Mouse (Mus musculus) MEL (cell line): ENCODE data around the gene Lrfn4. TPM values are rescaled to one million over a fixed set of nuclear protein-coding genes. Genes with fewer than 3 reads are reported as not detected.

ENCODE experiments used
- DNase-seq: peaks from one replicate; pipeline ENCODE4 v3.0.0; 2011; ENCODE audit warnings: low read depth, low spot score
- H3K27ac ChIP-seq: 2 replicates; pipeline ENCODE4 v1.5.1; 2012; ENCODE audit warnings: low read depth, mild to moderate bottlenecking, control low read depth, low read length, moderate library complexity; ENCODE audit not compliant: control insufficient read depth
- H3K27me3 ChIP-seq, 2 experiments: fragments of 150-350 bp in 1 of 2; sonication (generic) in 1 of 2; 2 replicates each; pipeline ENCODE4 v1.6.1; 2012; ENCODE audit warnings: low read length in 2 of 2, mild to moderate bottlenecking in 2 of 2, improper control_type of control experiment in 1 of 2, moderate library complexity in 1 of 2; ENCODE audit not compliant: insufficient read depth in 2 of 2, control insufficient read depth in 1 of 2
- H3K36me3 ChIP-seq, 2 experiments: 2 replicates each; pipeline ENCODE4 v1.6.1; 2012 to 2014; ENCODE audit warnings: low read length in 2 of 2, improper control_type of control experiment in 1 of 2, inconsistent platforms in 1 of 2, mild to moderate bottlenecking in 1 of 2; ENCODE audit not compliant: insufficient read depth in 2 of 2, control insufficient read depth in 1 of 2
- H3K4me1 ChIP-seq, 2 experiments: fragments of 150-350 bp in 1 of 2; sonication (generic) in 1 of 2; 2 replicates each; pipeline ENCODE4 v1.6.1; 2012; ENCODE audit warnings: low read length in 2 of 2, improper control_type of control experiment in 1 of 2, mild to moderate bottlenecking in 1 of 2; ENCODE audit not compliant: insufficient read depth in 2 of 2, control insufficient read depth in 1 of 2
- H3K4me3 ChIP-seq, 2 experiments: fragments of 150-350 bp in 1 of 2; sonication (generic) in 1 of 2; 2 replicates each; pipeline ENCODE4 v1.5.1; 2012; ENCODE audit warnings: low read depth in 2 of 2, low read length in 2 of 2, mild to moderate bottlenecking in 2 of 2, moderate library complexity in 2 of 2, control low read depth in 1 of 2, improper control_type of control experiment in 1 of 2; ENCODE audit not compliant: control insufficient read depth in 1 of 2, insufficient read depth in 1 of 2
- H3K79me2 ChIP-seq: 2 replicates; pipeline ENCODE4 v1.6.1; 2012; ENCODE audit warnings: mild to moderate bottlenecking, low read length, moderate library complexity; ENCODE audit not compliant: control insufficient read depth, poor library complexity, insufficient read depth
- H3K9ac ChIP-seq: 2 replicates; pipeline ENCODE4 v1.6.1; 2012; ENCODE audit warnings: low read depth, mild to moderate bottlenecking, control low read depth, low read length, moderate library complexity; ENCODE audit not compliant: control insufficient read depth, poor library complexity, severe bottlenecking
- H3K9me3 ChIP-seq: fragments of 150-350 bp; sonication (generic); replicated peaks from 2 replicates; pipeline ENCODE4 v1.6.1; 2012; ENCODE audit warnings: mild to moderate bottlenecking, low read length, improper control_type of control experiment, moderate library complexity; ENCODE audit not compliant: insufficient read depth
- BHLHE40 ChIP-seq: IDR thresholded peaks from 2 replicates; pipeline ENCODE4 v1.6.1; 2012; ENCODE audit warnings: low read depth, mild to moderate bottlenecking, inconsistent platforms, low read length, improper control_type of control experiment, borderline replicate concordance
- CHD2 ChIP-seq: IDR thresholded peaks from 2 replicates; pipeline ENCODE4 v1.6.1; 2011; ENCODE audit warnings: low read length, improper control_type of control experiment
- CTCF ChIP-seq, 3 experiments: IDR thresholded peaks in 2 of 3; conservative IDR thresholded peaks in 1 of 3; 2 replicates each; pipeline ENCODE4 v1.5.1; 2011 to 2012; ENCODE audit warnings: low read length in 3 of 3, low read depth in 2 of 3, mild to moderate bottlenecking in 2 of 3, improper control_type of control experiment in 1 of 3, inconsistent platforms in 1 of 3, mixed read lengths in 1 of 3, moderate library complexity in 1 of 3; ENCODE audit not compliant: control insufficient read depth in 1 of 3, insufficient read depth in 1 of 3, poor library complexity in 1 of 3, severe bottlenecking in 1 of 3
- EP300 ChIP-seq, 2 experiments: IDR thresholded peaks; 2 replicates each; pipeline ENCODE4 v1.6.1; 2011; ENCODE audit warnings: improper control_type of control experiment in 2 of 2, low read length in 2 of 2, low read depth in 1 of 2, mild to moderate bottlenecking in 1 of 2
- ETS1 ChIP-seq: IDR thresholded peaks from 2 replicates; pipeline ENCODE4 v1.6.1; 2012; ENCODE audit warnings: low read depth, mild to moderate bottlenecking, inconsistent platforms, low read length, improper control_type of control experiment, moderate library complexity
- GATA1 ChIP-seq: IDR thresholded peaks from 2 replicates; pipeline ENCODE4 v1.6.1; 2011; ENCODE audit warnings: low read depth, low read length, improper control_type of control experiment
- HCFC1 ChIP-seq: IDR thresholded peaks from 2 replicates; pipeline ENCODE4 v1.6.1; 2012; ENCODE audit warnings: low read depth, mild to moderate bottlenecking, inconsistent platforms, low read length, improper control_type of control experiment, moderate library complexity
- MEF2A ChIP-seq: IDR thresholded peaks from 2 replicates; pipeline ENCODE4 v1.6.1; 2014; ENCODE audit warnings: low read depth, mild to moderate bottlenecking, inconsistent platforms, low read length, improper control_type of control experiment; ENCODE audit not compliant: poor library complexity, insufficient replicate concordance, severe bottlenecking; ENCODE audit errors: extremely low read depth
- MXI1 ChIP-seq: IDR thresholded peaks from 2 replicates; pipeline ENCODE4 v1.6.1; 2011; ENCODE audit warnings: mild to moderate bottlenecking, low read depth, low read length, improper control_type of control experiment
- MYB ChIP-seq: IDR thresholded peaks from 2 replicates; pipeline ENCODE4 v1.6.1; 2011; ENCODE audit warnings: mild to moderate bottlenecking, low read depth, low read length, improper control_type of control experiment
- NELFE ChIP-seq: IDR thresholded peaks from 2 replicates; pipeline ENCODE4 v1.6.1; 2011; ENCODE audit warnings: low read depth, low read length, improper control_type of control experiment
- POLR2A ChIP-seq, 2 experiments: IDR thresholded peaks; 2 replicates each; pipeline ENCODE4 v1.6.1; 2011 to 2012; ENCODE audit warnings: low read length in 2 of 2, mild to moderate bottlenecking in 2 of 2, control low read depth in 1 of 2, improper control_type of control experiment in 1 of 2, low read depth in 1 of 2, moderate library complexity in 1 of 2; ENCODE audit not compliant: control insufficient read depth in 1 of 2, insufficient read depth in 1 of 2, poor library complexity in 1 of 2
- RCOR1 ChIP-seq: IDR thresholded peaks from 2 replicates; pipeline ENCODE4 v1.6.1; 2012; ENCODE audit warnings: low read depth, mild to moderate bottlenecking, inconsistent platforms, low read length, improper control_type of control experiment
- SIN3A ChIP-seq: IDR thresholded peaks from 2 replicates; pipeline ENCODE4 v1.6.1; 2012; ENCODE audit warnings: low read length, improper control_type of control experiment, inconsistent platforms
- TAL1 ChIP-seq: IDR thresholded peaks from 2 replicates; pipeline ENCODE4 v1.6.1; 2012; ENCODE audit warnings: mild to moderate bottlenecking, inconsistent platforms, low read length, moderate library complexity, mixed read lengths
- TBP ChIP-seq: IDR thresholded peaks from 2 replicates; pipeline ENCODE4 v1.8.0; 2011; ENCODE audit warnings: low read depth, low read length, improper control_type of control experiment
- TCF12 ChIP-seq: IDR thresholded peaks from 2 replicates; pipeline ENCODE4 v1.6.1; 2014; ENCODE audit warnings: low read depth, mild to moderate bottlenecking, inconsistent platforms, low read length, improper control_type of control experiment, moderate library complexity
- ZKSCAN1 ChIP-seq: IDR thresholded peaks from 2 replicates; pipeline ENCODE4 v1.6.1; 2012; ENCODE audit warnings: low read depth, mild to moderate bottlenecking, inconsistent platforms, low read length, improper control_type of control experiment, moderate library complexity
- ZMIZ1 ChIP-seq: IDR thresholded peaks from 2 replicates; pipeline ENCODE4 v1.6.1; 2012; ENCODE audit warnings: low read depth, mild to moderate bottlenecking, inconsistent platforms, low read length, improper control_type of control experiment, moderate library complexity
- ZNF384 ChIP-seq: IDR thresholded peaks from 2 replicates; pipeline ENCODE4 v1.6.1; 2012; ENCODE audit warnings: low read depth, mild to moderate bottlenecking, inconsistent platforms, low read length, improper control_type of control experiment
- polyA plus RNA-seq, 2 experiments: library from polyadenylated mRNA; stranded (reverse) in 1 of 2; unstranded in 1 of 2; fragments of >175 nt in 1 of 2; fragments of >200 nt in 1 of 2; gene quantifications; 2 replicates each; pipeline versions ENCODE4 v1.2.1 to v1.2.4; 2012; ENCODE audit warnings: low replicate concordance in 2 of 2, low read depth in 1 of 2; ENCODE audit not compliant: insufficient read length in 2 of 2, insufficient read depth in 1 of 2, missing spikeins in 1 of 2
- total RNA-seq: library from RNA; depleted of rRNA; stranded (reverse); fragments of 300-350 nt; gene quantifications from 2 replicates; pipeline ENCODE4 v1.2.3, GENCODE M21; 2012

The Lrfn4 gene
- total and polyA plus RNA-seq, 3 experiments: 14.0 to 17.5 TPM; not detected in 1

DNA sequence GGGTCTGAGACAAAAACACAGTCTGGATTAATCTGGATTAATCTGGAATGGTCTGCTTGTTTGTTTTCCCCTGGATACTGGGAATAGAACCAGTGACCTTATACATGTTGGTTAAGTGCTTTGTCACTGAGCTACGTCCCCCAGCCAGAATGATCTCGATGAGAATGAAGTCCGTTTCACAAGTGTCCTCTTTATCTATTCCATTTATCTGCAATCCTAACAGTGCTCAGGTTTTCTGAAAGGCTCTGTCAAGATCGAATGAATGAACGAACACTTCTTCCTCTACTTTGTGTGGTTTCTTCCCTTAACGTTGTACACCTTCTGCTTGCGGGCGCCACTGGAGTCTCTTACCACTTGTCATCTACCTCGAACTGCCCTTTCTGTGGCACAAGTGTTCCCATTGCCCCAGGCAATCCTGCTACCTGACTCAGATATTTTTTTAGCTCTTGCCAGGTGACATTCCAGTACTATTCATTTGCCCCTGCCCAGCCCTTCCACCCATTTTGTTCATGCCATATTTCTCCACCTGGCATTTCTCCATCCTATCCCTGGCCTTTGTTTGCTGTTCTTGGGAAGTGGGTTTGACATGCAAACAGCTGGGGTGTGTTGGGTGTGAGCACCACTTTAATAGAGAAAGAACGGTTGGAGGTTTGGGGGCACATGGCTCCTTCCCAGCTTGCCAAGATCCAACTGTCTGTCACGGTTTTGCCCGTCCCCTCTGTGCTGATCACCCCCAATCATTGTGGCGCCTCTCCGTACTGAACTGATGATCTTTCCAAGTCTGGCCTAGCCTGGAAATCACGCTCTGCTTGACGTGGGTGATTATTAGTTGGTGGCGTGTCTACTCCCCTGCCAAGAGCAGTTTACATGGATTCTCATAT lies 45.9 kb downstream of the Lrfn4 start:
- H3K79me2 ChIP-seq: no peaks in the 10 kb centered on the region
- H3K9me3 ChIP-seq: no peaks in the 10 kb centered on the region
- H3K9ac ChIP-seq: peak overlapping the region; percentile 27
- peaks cover 25 to 29% of the 10 kb centered on the region in 2 experiments for H3K4me1 ChIP-seq
- 0 out of 2 replicates have a peak, but pooled peaks have one; percentile 5 for TF ChIP-seq HCFC1
- TF ChIP-seq SIN3A: 0 out of 2 replicates have a peak, but pooled peaks have one; percentile 32
- TF ChIP-seq GATA1: peak; percentile 54
- TF ChIP-seq ZMIZ1: 0 out of 2 replicates have a peak, but pooled peaks have one; percentile 6
- no peak for TF ChIP-seq NELFE
- TF ChIP-seq, all 39 proteins: peak for 4
- Histone ChIP-seq H3K36me3 (peaks cover 0 to 32% of the 10 kb centered on the region in 2 experiments; a peak in 2 of 4 replicates), H3K27me3 (no peaks in the 10 kb centered on the region), H3K4me3 (peak overlapping the region in 1 of 2 experiments; percentile 46; a peak in 2 of 4 replicates), H3K27ac (peak overlapping the region; percentile 67)
- no peak for DNase-seq

GRCm38 (mm10) chr19:4568832-4569231 lies 46.6 kb downstream of the Lrfn4 start:
- Histone ChIP-seq H3K36me3 (peaks cover 0 to 32% of the 10 kb centered on the region in 2 experiments; a peak in 2 of 4 replicates), H3K27me3 (no peaks in the 10 kb centered on the region), H3K4me1 (peaks cover 25 to 29% of the 10 kb centered on the region in 2 experiments), H3K9me3 (no peaks in the 10 kb centered on the region)
- no peak for TF ChIP-seq MEF2A
- 0 out of 2 replicates have a peak, but pooled peaks have one; percentile 24 for TF ChIP-seq RCOR1
- TF ChIP-seq ZKSCAN1: no peak
- no peak for TF ChIP-seq CTCF (IDR thresholded peaks at IDR 0.05 in 2 of 3, conservative IDR thresholded peaks at IDR 0.05 in 1 of 3; ENCODE audit: control insufficient read depth in 1 of 3, insufficient read depth in 1 of 3, low read depth in 2 of 3, low read length in 3 of 3, poor library complexity in 1 of 3, severe bottlenecking in 1 of 3)
- 0 out of 2 replicates have a peak, but pooled peaks have one; percentile 0 for TF ChIP-seq ZMIZ1
- peak; percentile 80; the same call in 1 of the 2 replicates for TF ChIP-seq GATA1
- TF ChIP-seq ETS1: peak; percentile 74
- peak; percentile 40; the same call in 1 of the 2 replicates for TF ChIP-seq TBP
- TF ChIP-seq MYB: peak; percentile 72
- 0 out of 2 replicates have a peak, but pooled peaks have one; percentile 22 for TF ChIP-seq HCFC1
- peak; percentile 59 for TF ChIP-seq MXI1
- no peak for TF ChIP-seq TAL1
- peak; percentile 82 for TF ChIP-seq SIN3A
- peak; percentile 20; the same call in 1 of the 2 replicates for TF ChIP-seq BHLHE40
- no peak for TF ChIP-seq CHD2
- 0 out of 4 replicates have a peak, but pooled peaks of 1 of the 2 experiments have one; percentile 37 for TF ChIP-seq POLR2A (IDR thresholded peaks at IDR 0.05; ENCODE audit: control insufficient read depth in 1 of 2, insufficient read depth in 1 of 2, low read depth in 1 of 2, low read length in 2 of 2, poor library complexity in 1 of 2)
- peak; percentile 70 for TF ChIP-seq TCF12
- peak; percentile 79 to 86 for TF ChIP-seq EP300 (IDR thresholded peaks at IDR 0.05; ENCODE audit: low read depth in 1 of 2, low read length in 2 of 2)
- no peak for TF ChIP-seq ZNF384
- TF ChIP-seq, all 39 proteins: peak for 13
- H3K79me2 ChIP-seq: no peaks in the 10 kb centered on the region
- peak overlapping the region; percentile 67 for H3K27ac ChIP-seq
- peak overlapping the region; percentile 34 for H3K9ac ChIP-seq
- H3K4me3 ChIP-seq: peak overlapping the region in 1 of 2 experiments; percentile 46; a peak in 2 of 4 replicates
- peak; percentile 85 for DNase-seq
